Mouse (Mus musculus) left cerebral cortex, adult 6 months (tissue): ENCODE results near the gene Spock3. TPM values are rescaled to one million over a fixed set of nuclear protein-coding genes. Genes with fewer than 3 reads are reported as not detected.

ENCODE experiments used
- long read RNA-seq, 2 experiments: library from polyadenylated mRNA; unstranded; transcript quantifications; one replicate each; pipeline ENCODE4 v2.0.0; 2019 to 2020
- polyA plus RNA-seq: library from polyadenylated mRNA; unstranded; fragments of <200 nt; fragmentation: Nextera tagmentation; gene quantifications from 2 replicates; pipeline ENCODE4 v1.2.3, GENCODE M21; 2021

Spock3 gene
- 61.5 and 84.8 TPM in 2 replicates for polyA plus RNA-seq
- long read RNA-seq, experiment 1, transcript Spock3-202 (11 exons, 3,066 nt): major isoform, 8 of 190 reads
- long read RNA-seq, experiment 1, partial matches to known transcripts: 59 of 190 reads
- long read RNA-seq, experiment 1, other reads (novel, unspliced or antisense): 123 of 190 reads
- long read RNA-seq, experiment 2, partial matches to known transcripts: 46 of 58 reads
- long read RNA-seq, experiment 2, other reads (novel, unspliced or antisense): 12 of 58 reads

GRCm38 (mm10) chr8:62950709-62951108, at the start of gene Spock3:
TSS of gene Spock3 (plus strand) at chr8:62951009.

